Mouse (Mus musculus) thymus, adult 2 months (tissue): Measurements from ENCODE around the gene Ffar2.

Experiments used
- CTCF ChIP-seq: fragments of 200-500 bp; IDR thresholded peaks from 2 replicates; pipeline ENCODE4 v1.5.1; 2012; ENCODE audit warnings: mild to moderate bottlenecking, control low read depth, low read length, moderate library complexity, borderline replicate concordance; ENCODE audit not compliant: control insufficient read depth, poor library complexity, insufficient read depth; ENCODE audit errors: extremely low read depth
- POLR2A ChIP-seq: fragments of 200-500 bp; IDR thresholded peaks from 2 replicates; pipeline ENCODE4 v1.6.1; 2012; ENCODE audit warnings: mild to moderate bottlenecking, low read length, control low read depth, moderate library complexity; ENCODE audit not compliant: control insufficient read depth, poor library complexity, insufficient read depth; ENCODE audit errors: extremely low read depth

DNA sequence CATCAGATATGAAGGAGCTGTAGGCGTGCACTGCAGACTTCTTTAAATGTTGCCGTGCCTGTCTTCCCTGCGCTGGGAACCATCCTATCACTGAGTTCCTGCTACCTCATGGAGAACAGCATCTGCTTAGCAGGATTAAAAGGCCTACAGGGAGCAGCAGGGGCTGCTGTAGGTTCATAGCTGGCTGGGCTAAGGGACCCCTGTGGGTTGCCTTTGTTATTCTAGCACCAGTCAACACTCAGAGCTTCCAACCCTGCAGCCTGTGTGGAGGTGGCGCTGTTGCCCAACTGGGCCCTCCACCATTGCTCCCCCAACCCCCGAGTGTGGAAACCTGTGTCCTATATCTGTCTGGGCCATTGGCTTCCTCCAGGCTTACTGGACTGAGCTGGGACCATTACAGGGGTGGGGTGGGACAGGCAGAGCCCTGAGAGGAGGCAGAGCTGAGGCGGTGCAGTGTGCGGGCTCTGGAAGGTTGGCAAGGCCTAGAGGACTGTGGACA lies 46.4 kb downstream of the Ffar2 start:
- no peak for TF ChIP-seq CTCF
- no peak for TF ChIP-seq POLR2A
